Mouse (Mus musculus) stomach, embryonic 14.5 days (tissue): ENCODE measurements at regions not wholly inside any gene's neighbourhood (a gene's known extent, or its start where the extent isn't known, plus 50 kb on each side); places are given as distances from the start of the nearest gene placed in this dataset.

Source experiments
- ATAC-seq: fragments of 200-750 bp; cut with Nextera tagmentation; 2 replicates; pipeline ENCODE4 v1.8.0; 2017; ENCODE audit warnings: low read depth, moderate TSS enrichment; ENCODE audit not compliant: insufficient number of reproducible peaks, insufficient read depth, low FRiP score
- H3K27ac ChIP-seq: fragments of 300-500 bp; sonication (generic); 2 replicates; pipeline ENCODE4 v1.5.1; 2014; ENCODE audit warnings: mild to moderate bottlenecking, low read length, moderate library complexity, mixed read lengths
- H3K27me3 ChIP-seq: fragments of 300-500 bp; sonication (generic); 2 replicates; pipeline ENCODE4 v1.6.1; 2014; ENCODE audit warnings: low read length, control low read depth, mixed read lengths; ENCODE audit not compliant: control insufficient read depth, insufficient read depth
- H3K36me3 ChIP-seq: fragments of 300-500 bp; sonication (generic); 2 replicates; pipeline ENCODE4 v1.6.1; 2014; ENCODE audit warnings: mild to moderate bottlenecking, control low read depth, low read length, moderate library complexity, mixed read lengths; ENCODE audit not compliant: control insufficient read depth, insufficient read depth
- H3K4me1 ChIP-seq: fragments of 300-500 bp; sonication (generic); 2 replicates; pipeline ENCODE4 v1.6.1; 2014; ENCODE audit warnings: low read length, control low read depth, mixed read lengths; ENCODE audit not compliant: control insufficient read depth, insufficient read depth
- H3K4me2 ChIP-seq: fragments of 300-500 bp; sonication (generic); replicated peaks from 2 replicates; pipeline ENCODE4 v1.6.1; 2014; ENCODE audit warnings: low read depth, low read length, control low read depth
- H3K4me3 ChIP-seq: fragments of 300-500 bp; sonication (generic); 2 replicates; pipeline ENCODE4 v1.5.1; 2014; ENCODE audit warnings: low read depth, low read length, control low read depth
- H3K9ac ChIP-seq: fragments of 300-500 bp; sonication (generic); replicated peaks from 2 replicates; pipeline ENCODE4 v1.6.1; 2014; ENCODE audit warnings: low read depth, mild to moderate bottlenecking, control low read depth, low read length, moderate library complexity, mixed read lengths
- H3K9me3 ChIP-seq: fragments of 300-500 bp; sonication (generic); 2 replicates; pipeline ENCODE4 v1.6.1; 2016; ENCODE audit warnings: low read depth, low read length, control low read depth; ENCODE audit not compliant: control insufficient read depth
- WGBS: fragments of 180-500 bp; shearing (Covaris S2); extraction: QIAGEN DNeasy Blood & Tissue Kit; methylation state at CpG from one replicate; pipeline ENCODE4 v1.1.7; 2014; 5-methylcytosine and 5-hydroxymethylcytosine counted together

DNA sequence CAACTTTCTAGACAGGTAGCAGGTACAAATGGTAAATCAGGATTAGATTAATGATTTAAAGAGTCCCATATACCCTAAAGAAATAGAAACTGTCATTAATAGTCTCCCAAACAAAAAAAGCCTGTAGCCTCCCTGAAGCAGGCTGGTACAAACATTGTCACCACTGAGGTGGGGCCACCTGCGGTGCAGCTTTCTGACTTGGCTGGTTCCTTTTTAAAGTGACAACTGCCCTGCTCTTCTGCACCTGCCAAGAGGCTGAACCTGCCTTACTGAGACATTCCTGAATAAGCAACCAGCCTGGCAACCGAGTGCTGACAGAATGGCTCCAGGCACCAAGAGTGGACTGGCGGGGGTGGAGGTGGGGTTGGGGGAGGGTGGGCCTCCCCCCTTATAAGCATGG lies 687.0 kb upstream of the Vrk2 start:
- Histone ChIP-seq H3K4me2 (no peak overlapping the region), H3K4me1 (no peaks in the 10 kb centered on the region), H3K4me3 (no peak overlapping the region), H3K27ac (no peak overlapping the region), H3K9me3 (peaks cover 4% of the 10 kb centered on the region), H3K9ac (no peak overlapping the region), H3K27me3 (no peaks in the 10 kb centered on the region), H3K36me3 (no peaks in the 10 kb centered on the region)
- WGBS, result 62% methylated on average over 3 of the region's 3 CpGs
- ATAC-seq, result no peak

DNA sequence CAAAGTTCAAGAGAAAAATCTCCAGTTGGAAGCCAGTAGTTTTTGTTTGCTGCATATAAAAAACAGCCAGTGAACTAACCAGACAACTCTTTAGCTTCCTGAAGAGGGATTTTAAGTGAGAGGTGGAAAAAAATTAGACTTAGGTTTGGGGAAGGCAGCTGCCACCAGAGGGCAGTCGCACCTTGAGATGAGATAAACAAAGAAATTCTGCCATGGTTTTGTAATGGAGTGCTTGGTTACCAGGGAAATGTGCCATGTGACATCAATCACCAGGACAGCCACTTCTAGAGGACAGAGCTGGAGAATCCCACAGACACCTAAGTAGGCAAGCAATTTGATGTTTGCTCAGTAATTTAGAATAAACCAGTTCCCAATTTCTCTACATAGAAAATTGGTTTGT lies 670.5 kb upstream of the Vrk2 start:
- Histone ChIP-seq H3K4me2 (no peak overlapping the region), H3K36me3 (no peaks in the 10 kb centered on the region), H3K4me1 (no peaks in the 10 kb centered on the region), H3K4me3 (no peak overlapping the region), H3K27me3 (no peaks in the 10 kb centered on the region), H3K27ac (no peak overlapping the region), H3K9ac (no peak overlapping the region), H3K9me3 (no peaks in the 10 kb centered on the region)
- 3% methylated on average over 1 of the region's 1 CpGs for WGBS
- ATAC-seq, result no peak

DNA sequence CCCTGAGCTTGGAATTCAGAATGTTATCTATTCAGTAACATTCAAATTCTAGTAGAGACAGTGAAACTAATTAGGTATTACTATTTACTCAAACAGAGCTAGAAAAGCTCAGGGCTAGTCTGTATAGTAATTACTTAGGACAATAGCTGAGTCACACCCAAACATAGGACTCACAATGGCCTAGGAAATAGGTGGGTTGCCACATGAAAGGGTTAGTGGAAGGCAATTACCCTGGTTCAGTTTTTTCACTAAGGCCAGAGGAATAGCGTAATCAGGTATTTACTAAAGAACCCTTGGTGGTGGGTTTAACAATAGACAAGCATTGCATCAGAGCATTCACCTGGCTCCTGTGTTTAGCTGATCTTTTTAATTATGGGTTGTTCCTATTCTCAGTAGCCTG lies 664.7 kb upstream of the Vrk2 start:
- no peak for ATAC-seq
- 79% methylated on average over 1 of the region's 1 CpGs for WGBS
- Histone ChIP-seq H3K27ac (no peak overlapping the region), H3K4me3 (no peak overlapping the region), H3K4me2 (no peak overlapping the region), H3K4me1 (no peaks in the 10 kb centered on the region), H3K9ac (no peak overlapping the region), H3K36me3 (no peaks in the 10 kb centered on the region), H3K9me3 (no peaks in the 10 kb centered on the region), H3K27me3 (no peaks in the 10 kb centered on the region)

- no peak overlapping the region for H3K4me2 ChIP-seq
- no peak for ATAC-seq
- WGBS, result 78% methylated on average over 1 of the region's 1 CpGs
These were observed 642.1 kb upstream of the Vrk2 start for GRCm38 (mm10) chr11:27235884-27236283.

GRCm38 (mm10) chr11:27226454-27226853 lies 632.7 kb upstream of the Vrk2 start:
- no peaks in the 10 kb centered on the region for H3K27me3 ChIP-seq
- H3K36me3 ChIP-seq, result no peaks in the 10 kb centered on the region
- no peak for ATAC-seq
- H3K4me1 ChIP-seq, result no peaks in the 10 kb centered on the region
- H3K4me2 ChIP-seq, result no peak overlapping the region
- no peaks in the 10 kb centered on the region for H3K9me3 ChIP-seq
- no peak overlapping the region for H3K4me3 ChIP-seq
- H3K27ac ChIP-seq, result no peak overlapping the region
- H3K9ac ChIP-seq, result no peak overlapping the region

More at GRCm38 (mm10) chr11:27235884-27236283, 642.1 kb upstream of the Vrk2 start:
- no peaks in the 10 kb centered on the region for H3K9me3 ChIP-seq
- H3K9ac ChIP-seq, result no peak overlapping the region
- H3K36me3 ChIP-seq, result no peaks in the 10 kb centered on the region
- H3K4me1 ChIP-seq, result no peaks in the 10 kb centered on the region
- no peaks in the 10 kb centered on the region for H3K27me3 ChIP-seq
- no peak overlapping the region for H3K27ac ChIP-seq
- no peak overlapping the region for H3K4me3 ChIP-seq

DNA sequence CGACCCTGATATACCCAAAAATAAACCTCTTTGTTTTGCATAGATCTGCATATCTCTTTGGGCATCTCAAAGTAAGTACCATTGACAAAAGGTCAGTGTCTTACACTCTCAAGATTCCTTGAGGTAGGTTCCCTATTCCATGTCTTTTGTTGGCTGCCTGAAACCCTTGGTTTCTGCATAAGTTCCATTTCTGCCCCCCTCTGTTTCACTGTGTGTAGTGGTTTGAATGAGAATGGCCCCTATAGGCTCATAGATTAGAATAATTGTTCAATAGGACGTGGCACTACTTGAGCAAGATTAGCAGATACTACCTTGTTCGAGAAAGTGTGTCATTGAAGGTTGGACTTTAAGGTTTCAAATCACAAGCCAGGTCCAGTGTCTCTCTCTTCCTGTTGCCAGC lies 628.6 kb upstream of the Vrk2 start:
- Histone ChIP-seq H3K27ac (no peak overlapping the region), H3K9ac (no peak overlapping the region), H3K4me1 (no peaks in the 10 kb centered on the region), H3K27me3 (no peaks in the 10 kb centered on the region), H3K4me3 (no peak overlapping the region), H3K36me3 (no peaks in the 10 kb centered on the region), H3K4me2 (no peak overlapping the region), H3K9me3 (no peaks in the 10 kb centered on the region)
- WGBS, result 75% methylated on average over 3 of the region's 3 CpGs
- no peak for ATAC-seq

- WGBS, result 57% methylated on average over 1 of the region's 1 CpGs
- no peak overlapping the region for H3K9ac ChIP-seq
- no peak for ATAC-seq
- no peak overlapping the region for H3K27ac ChIP-seq
- H3K36me3 ChIP-seq, result no peaks in the 10 kb centered on the region
- H3K9me3 ChIP-seq, result no peaks in the 10 kb centered on the region
- H3K4me3 ChIP-seq, result no peak overlapping the region
- H3K27me3 ChIP-seq, result no peaks in the 10 kb centered on the region
- no peaks in the 10 kb centered on the region for H3K4me1 ChIP-seq
- no peak overlapping the region for H3K4me2 ChIP-seq
These were observed 628.2 kb upstream of the Vrk2 start for GRCm38 (mm10) chr11:27221956-27222355.

- H3K27me3 ChIP-seq, result no peaks in the 10 kb centered on the region
- H3K9me3 ChIP-seq, result no peaks in the 10 kb centered on the region
- H3K4me2 ChIP-seq, result no peak overlapping the region
- H3K27ac ChIP-seq, result no peak overlapping the region
- H3K4me1 ChIP-seq, result no peaks in the 10 kb centered on the region
- H3K9ac ChIP-seq, result no peak overlapping the region
- no peak for ATAC-seq
- no peaks in the 10 kb centered on the region for H3K36me3 ChIP-seq
- WGBS, result 43% methylated on average over 6 of the region's 6 CpGs
- no peak overlapping the region for H3K4me3 ChIP-seq
These were observed 626.2 kb upstream of the Vrk2 start for GRCm38 (mm10) chr11:27219715-27220699.

DNA sequence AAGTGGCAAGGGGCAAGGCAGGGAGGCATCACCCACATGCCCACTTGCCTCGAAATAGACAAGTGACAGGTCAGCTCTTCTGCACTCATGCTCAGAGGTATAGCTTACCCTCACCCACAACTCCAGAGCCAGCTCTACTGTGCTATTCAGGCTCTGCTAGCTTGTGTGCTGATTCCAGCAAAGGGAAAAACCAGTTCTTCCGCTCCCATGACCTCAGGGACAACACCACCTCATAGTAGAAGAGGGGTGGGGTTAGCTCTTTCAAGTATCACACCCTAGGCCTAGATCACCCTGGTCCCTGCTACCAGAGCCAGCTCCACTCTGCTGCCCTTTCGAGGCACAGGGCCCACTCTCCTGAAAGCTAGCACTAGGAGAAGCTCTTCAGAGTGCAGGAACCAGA lies 622.0 kb upstream of the Vrk2 start:
- no peaks in the 10 kb centered on the region for H3K4me1 ChIP-seq
- no peak overlapping the region for H3K27ac ChIP-seq
- H3K4me2 ChIP-seq, result no peak overlapping the region
- no peaks in the 10 kb centered on the region for H3K9me3 ChIP-seq
- ATAC-seq, result peak; percentile 84
- H3K36me3 ChIP-seq, result no peaks in the 10 kb centered on the region
- H3K9ac ChIP-seq, result no peak overlapping the region
- WGBS, result 67% methylated on average over 3 of the region's 3 CpGs
- no peaks in the 10 kb centered on the region for H3K27me3 ChIP-seq
- H3K4me3 ChIP-seq, result no peak overlapping the region
